Mouse (Mus musculus): ENCODE measurements around the gene Grik5. TPM values are rescaled to one million over a fixed set of nuclear protein-coding genes. Genes with fewer than 3 reads are reported as not detected.

Gene Grik5
- total and polyA plus RNA-seq, 2 experiments from 2014 or later, result 14.8 to 142 TPM

GRCm38 (mm10) chr7:25072716-25073390 is 707 bp upstream of the Grik5 start:
- peaks cover 5% of the 10 kb centered on the region for H3K36me3 ChIP-seq (ENCODE audit: insufficient read depth, low read length)
- TF ChIP-seq CTCF (IDR thresholded peaks at IDR 0.05; ENCODE audit: low read depth), result no peak
- peak overlapping the region; percentile 90 for H3K9ac ChIP-seq (replicated peaks; ENCODE audit: low read length)
- under 1% methylated on average over 23 of the region's 33 CpGs for WGBS
- no peaks in the 10 kb centered on the region for H3K9me3 ChIP-seq (ENCODE audit: low read length)
- H3K27ac ChIP-seq, result peak overlapping the region; percentile 91
- DNase-seq (ENCODE audit: low spot score) (peak; percentile 82), ATAC-seq (peak; percentile 18; the same call in 1 of the 2 replicates)
- peak overlapping the region; percentile 64 for H3K4me3 ChIP-seq (ENCODE audit: low read length)
- H3K4me1 ChIP-seq (ENCODE audit: insufficient read depth, low read length), result peaks cover 27% of the 10 kb centered on the region; the same call in 1 of the 2 replicates
- peak overlapping the region; percentile 87 for H3K4me2 ChIP-seq (ENCODE audit: low read depth, low read length)
- H3K27me3 ChIP-seq (ENCODE audit: insufficient read depth, low read length), result no peaks in the 10 kb centered on the region

- Histone ChIP-seq H3K4me1 (ENCODE audit: insufficient read depth, low read length) (peaks cover 23% of the 10 kb centered on the region; the same call in 1 of the 2 replicates), H3K9me3 (ENCODE audit: low read length) (no peaks in the 10 kb centered on the region), H3K4me3 (ENCODE audit: low read length) (no peak overlapping the region), H3K4me2 (ENCODE audit: low read depth, low read length) (peak overlapping the region; percentile 87), H3K9ac (replicated peaks; ENCODE audit: low read length) (no peak overlapping the region), H3K27ac (no peak overlapping the region), H3K36me3 (ENCODE audit: insufficient read depth, low read length) (peaks cover 43% of the 10 kb centered on the region), H3K27me3 (ENCODE audit: insufficient read depth, low read length) (no peaks in the 10 kb centered on the region)
- DNase-seq (ENCODE audit: low spot score), result peak; percentile 82
- 17% methylated on average over 2 of the region's 2 CpGs for WGBS
- no peak for TF ChIP-seq CTCF (IDR thresholded peaks at IDR 0.05; ENCODE audit: low read depth)
- ATAC-seq, result peak; percentile 45
Observed at GRCm38 (mm10) chr7:25068724-25069123, 3.4 kb downstream of the Grik5 start.

GRCm38 (mm10) chr7:25067909-25068656 is 4.1 kb downstream of the Grik5 start:
- no peak for DNase-seq (ENCODE audit: low spot score)
- H3K4me1 ChIP-seq (ENCODE audit: insufficient read depth, low read length), result peaks cover 18% of the 10 kb centered on the region; the same call in 1 of the 2 replicates
- no peak for TF ChIP-seq CTCF (IDR thresholded peaks at IDR 0.05; ENCODE audit: low read depth)
- no peak overlapping the region for H3K9ac ChIP-seq (replicated peaks; ENCODE audit: low read length)
- WGBS, result 76% methylated on average over 22 of the region's 22 CpGs
- H3K36me3 ChIP-seq (ENCODE audit: insufficient read depth, low read length), result peaks cover 49% of the 10 kb centered on the region
- no peak overlapping the region for H3K4me3 ChIP-seq (ENCODE audit: low read length)
- no peaks in the 10 kb centered on the region for H3K27me3 ChIP-seq (ENCODE audit: insufficient read depth, low read length)
- no peak overlapping the region for H3K27ac ChIP-seq
- H3K4me2 ChIP-seq (ENCODE audit: low read depth, low read length), result peak overlapping the region; percentile 87
- H3K9me3 ChIP-seq (ENCODE audit: low read length), result no peaks in the 10 kb centered on the region
- no peak for ATAC-seq

- DNase-seq (ENCODE audit: low spot score) (no peak), ATAC-seq (no peak)
- no peak overlapping the region for H3K27ac ChIP-seq
- no peak overlapping the region for H3K9ac ChIP-seq (replicated peaks; ENCODE audit: low read length)
- TF ChIP-seq CTCF (IDR thresholded peaks at IDR 0.05; ENCODE audit: low read depth), result no peak
- no peaks in the 10 kb centered on the region for H3K9me3 ChIP-seq (ENCODE audit: low read length)
- peaks cover 57% of the 10 kb centered on the region for H3K36me3 ChIP-seq (ENCODE audit: insufficient read depth, low read length)
- H3K4me2 ChIP-seq (ENCODE audit: low read depth, low read length), result no peak overlapping the region
- H3K27me3 ChIP-seq (ENCODE audit: insufficient read depth, low read length), result no peaks in the 10 kb centered on the region
- no peak overlapping the region for H3K4me3 ChIP-seq (ENCODE audit: low read length)
- peaks cover 17% of the 10 kb centered on the region; the same call in 1 of the 2 replicates for H3K4me1 ChIP-seq (ENCODE audit: insufficient read depth, low read length)
- WGBS, result 94% methylated on average over 7 of the region's 7 CpGs
Observed at GRCm38 (mm10) chr7:25067338-25067737, 4.8 kb downstream of the Grik5 start.

GRCm38 (mm10) chr7:25063900-25064299 is 8.2 kb downstream of the Grik5 start:
- Histone ChIP-seq H3K27me3 (ENCODE audit: insufficient read depth, low read length) (no peaks in the 10 kb centered on the region), H3K27ac (no peak overlapping the region), H3K4me3 (ENCODE audit: low read length) (no peak overlapping the region), H3K4me1 (ENCODE audit: insufficient read depth, low read length) (no peaks in the 10 kb centered on the region), H3K9me3 (ENCODE audit: low read length) (no peaks in the 10 kb centered on the region), H3K36me3 (ENCODE audit: insufficient read depth, low read length) (peaks cover 79% of the 10 kb centered on the region), H3K9ac (replicated peaks; ENCODE audit: low read length) (no peak overlapping the region), H3K4me2 (ENCODE audit: low read depth, low read length) (no peak overlapping the region)
- no peak for ATAC-seq
- no peak for TF ChIP-seq CTCF (IDR thresholded peaks at IDR 0.05; ENCODE audit: low read depth)
- WGBS, result 92% methylated on average over 8 of the region's 8 CpGs
- no peak for DNase-seq (ENCODE audit: low spot score)

- ATAC-seq, result no peak
- H3K4me2 ChIP-seq (ENCODE audit: low read depth, low read length), result no peak overlapping the region
- 85% methylated on average over 6 of the region's 6 CpGs for WGBS
- TF ChIP-seq CTCF (IDR thresholded peaks at IDR 0.05; ENCODE audit: low read depth), result no peak
- no peaks in the 10 kb centered on the region for H3K27me3 ChIP-seq (ENCODE audit: insufficient read depth, low read length)
- no peaks in the 10 kb centered on the region for H3K9me3 ChIP-seq (ENCODE audit: low read length)
- H3K9ac ChIP-seq (replicated peaks; ENCODE audit: low read length), result no peak overlapping the region
- DNase-seq (ENCODE audit: low spot score), result no peak
- no peaks in the 10 kb centered on the region for H3K4me1 ChIP-seq (ENCODE audit: insufficient read depth, low read length)
- H3K4me3 ChIP-seq (ENCODE audit: low read length), result no peak overlapping the region
- peaks cover 82% of the 10 kb centered on the region for H3K36me3 ChIP-seq (ENCODE audit: insufficient read depth, low read length)
- H3K27ac ChIP-seq, result no peak overlapping the region
Observed at GRCm38 (mm10) chr7:25063346-25063745, 8.8 kb downstream of the Grik5 start.
